Mouse (Mus musculus) E14TG2a.4 (cell line): ENCODE data around the gene Poc1b.

Experiments
- CTCF ChIP-seq: conservative IDR thresholded peaks from 2 replicates; pipeline ENCODE4 v1.5.1; 2014; ENCODE audit warnings: low read length
- NANOG ChIP-seq: IDR thresholded peaks from 2 replicates; pipeline ENCODE4 v1.6.1; 2014; ENCODE audit warnings: borderline replicate concordance, low read length, mixed read lengths
- POU5F1 ChIP-seq: IDR thresholded peaks from 2 replicates; pipeline ENCODE4 v1.6.1; 2014; ENCODE audit warnings: low read length, borderline replicate concordance

DNA sequence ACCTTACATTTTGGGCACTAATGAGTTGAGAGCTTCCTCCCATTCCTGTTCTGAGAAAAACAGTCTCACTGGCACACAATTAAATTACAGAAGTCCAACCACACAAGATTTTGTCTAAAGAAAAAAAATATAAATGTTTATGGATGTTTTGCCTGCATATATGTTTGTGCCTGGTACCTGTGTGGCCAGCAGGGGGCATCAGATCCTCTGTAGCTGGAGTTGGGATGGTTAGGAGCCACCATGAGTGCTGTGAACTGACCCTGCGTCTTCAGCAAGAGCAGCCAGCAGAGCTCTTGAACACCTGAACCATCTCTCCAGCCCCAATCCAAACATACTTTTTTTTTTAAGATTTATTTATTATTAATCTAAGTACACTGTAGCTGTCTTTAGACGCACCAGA, 71.3 kb downstream of the Poc1b start:
- peak; percentile 66 for TF ChIP-seq CTCF
- no peak for TF ChIP-seq POU5F1
- no peak for TF ChIP-seq NANOG
